Mouse (Mus musculus) bone marrow, adult 2 months (tissue): ENCODE data around the gene Tgfbr2.

Experiments used
- CTCF ChIP-seq: fragments of 200-500 bp; IDR thresholded peaks from 2 replicates; pipeline ENCODE4 v1.5.1; 2011; ENCODE audit warnings: low read length, control low read depth; ENCODE audit not compliant: control insufficient read depth, insufficient read depth
- POLR2A ChIP-seq: fragments of 200-500 bp; IDR thresholded peaks from 2 replicates; pipeline ENCODE4 v1.6.1; 2011; ENCODE audit warnings: low read depth, mild to moderate bottlenecking, control low read depth, low read length, borderline replicate concordance; ENCODE audit not compliant: control insufficient read depth

DNA sequence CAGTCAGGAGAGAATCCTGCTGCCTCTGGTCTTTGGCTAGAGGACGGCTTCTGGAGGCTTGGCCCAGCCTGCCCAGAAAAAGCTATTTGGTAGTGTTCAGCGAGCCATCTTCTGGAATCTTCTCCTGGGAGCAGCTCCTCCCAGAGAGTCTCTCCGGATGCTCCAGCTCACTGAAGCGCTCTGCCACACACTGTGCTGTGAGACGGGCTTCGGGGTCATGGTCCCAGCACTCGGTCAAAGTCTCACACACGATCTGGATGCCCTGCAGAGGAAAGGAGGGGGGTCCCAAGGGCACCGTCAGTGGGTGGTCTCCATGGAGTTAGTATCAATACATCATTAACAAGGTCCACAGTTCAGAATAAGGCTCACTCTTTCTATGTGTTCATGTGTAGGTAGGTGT, 84.9 kb downstream of the Tgfbr2 start:
- TF ChIP-seq CTCF (no peak), POLR2A (no peak)
